Mouse (Mus musculus) heart, adult 2 months (tissue): ENCODE results near the gene Defb25.

Source experiments
- CTCF ChIP-seq: fragments of 200-600 bp; IDR thresholded peaks from 2 replicates; pipeline ENCODE4 v1.8.1; 2022; ENCODE audit warnings: antibody characterized with exemption, mild to moderate bottlenecking, moderate library complexity
- POLR2A ChIP-seq: fragments of 200-500 bp; IDR thresholded peaks from 2 replicates; pipeline ENCODE4 v1.6.1; 2011; ENCODE audit warnings: mild to moderate bottlenecking, low read depth, low read length, control low read depth; ENCODE audit not compliant: insufficient read depth

- TF ChIP-seq CTCF (no peak), POLR2A (no peak)
Observed at GRCm38 (mm10) chr2:152633334-152633733, 10.5 kb upstream of the Defb25 start.
